Mouse (Mus musculus) adrenal gland, postnatal 14 days (tissue): ENCODE measurements around the gene Espn. TPM values are rescaled to one million over a fixed set of nuclear protein-coding genes. Genes with fewer than 3 reads are reported as not detected.
A peak's percentile ranks its signal among the peaks of the same experiment; 100 is the strongest.

Experiments
- DNase-seq: peaks from one replicate; pipeline ENCODE4 v3.0.0; 2021; ENCODE audit warnings: mixed read lengths
- long read RNA-seq, 2 experiments: library from polyadenylated mRNA; stranded (forward); transcript quantifications; one replicate each; pipeline ENCODE4 v2.0.0; 2021
- total RNA-seq: library from RNA; stranded (reverse); gene quantifications from 2 replicates; pipeline ENCODE4 v1.2.3, GENCODE M21; 2021

Gene Espn
- total RNA-seq, result 0.71 and 0.96 TPM in 2 replicates
- long read RNA-seq, experiment 1, result 0 reads
- long read RNA-seq, experiment 2, result 0 reads

DNA sequence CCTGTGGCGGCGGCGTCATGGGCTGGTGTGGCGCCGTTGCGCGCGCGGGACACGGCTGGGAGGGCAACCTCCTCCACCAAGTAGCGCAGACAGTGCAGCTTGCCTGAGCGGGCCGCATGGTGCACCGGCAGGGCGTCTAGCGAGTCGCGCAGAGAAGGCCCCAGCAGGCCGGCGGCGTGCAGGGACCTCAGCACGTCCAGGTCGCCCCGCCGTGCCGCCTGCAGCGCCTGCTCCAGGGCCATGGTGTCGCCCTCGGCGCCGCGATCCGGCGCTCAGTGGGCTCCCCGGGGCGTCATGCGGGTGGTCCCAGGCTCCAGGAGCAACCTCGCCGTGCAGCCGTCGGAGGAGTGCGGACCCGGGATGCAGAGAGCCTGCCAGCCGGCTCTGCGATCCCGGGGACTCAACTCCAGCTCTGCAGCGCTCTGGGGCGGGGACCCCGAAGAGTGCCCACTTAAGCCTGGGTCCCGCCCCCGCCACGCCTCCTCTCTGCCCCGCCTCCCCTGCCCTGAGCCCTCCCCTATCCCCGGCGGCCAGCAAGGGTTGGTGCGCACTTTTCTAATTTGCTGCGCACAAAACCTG lies at the start of gene Espn:
Gene Espn (minus strand): TSS at position 406 of the 579 bp plus-strand sequence.
- DNase-seq, result peak; percentile 80

- no peak for DNase-seq
Measured at GRCm38 (mm10) chr4:152201492-152201891, 49.3 kb upstream of the Espn start.

DNA sequence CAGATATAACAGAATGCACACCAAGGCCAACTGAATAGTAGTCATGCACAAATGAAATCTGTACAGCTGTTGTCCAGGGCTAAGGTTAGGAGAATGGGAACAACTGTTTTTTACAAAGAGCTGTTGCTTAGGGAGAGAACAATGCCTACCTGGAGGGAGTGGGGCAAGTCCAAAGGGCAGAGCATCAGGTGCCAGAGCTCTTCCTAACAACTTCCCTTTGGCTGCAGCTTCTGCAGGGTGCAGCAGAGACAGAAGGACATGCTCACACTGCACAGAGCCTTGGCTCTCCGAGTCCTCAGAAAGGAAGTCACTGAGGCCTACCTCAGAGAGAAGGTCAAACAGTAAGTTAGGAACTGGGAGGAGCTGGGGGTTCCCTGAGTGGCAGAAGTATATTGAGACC lies 47.4 kb upstream of the Espn start:
- DNase-seq, result no peak

DNA sequence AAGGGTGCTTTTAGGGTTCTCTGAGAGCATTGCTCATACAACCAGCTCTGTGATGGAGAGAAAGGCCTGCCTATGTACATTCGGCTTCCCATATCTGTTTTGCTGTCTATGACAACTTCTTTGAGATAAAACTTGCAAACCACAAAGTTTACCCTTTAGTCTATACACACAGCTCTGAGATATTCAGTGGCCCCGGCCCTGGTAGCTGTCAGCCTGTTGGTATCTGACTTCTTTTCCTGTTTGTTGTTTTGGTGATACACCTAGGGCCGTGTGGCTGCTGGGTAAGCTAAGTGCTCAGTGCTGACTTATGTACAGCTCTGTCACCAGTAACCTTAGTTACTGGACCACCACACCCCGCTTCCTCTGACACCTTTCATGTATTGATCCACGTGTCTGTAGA lies 45.4 kb upstream of the Espn start:
- no peak for DNase-seq

DNA sequence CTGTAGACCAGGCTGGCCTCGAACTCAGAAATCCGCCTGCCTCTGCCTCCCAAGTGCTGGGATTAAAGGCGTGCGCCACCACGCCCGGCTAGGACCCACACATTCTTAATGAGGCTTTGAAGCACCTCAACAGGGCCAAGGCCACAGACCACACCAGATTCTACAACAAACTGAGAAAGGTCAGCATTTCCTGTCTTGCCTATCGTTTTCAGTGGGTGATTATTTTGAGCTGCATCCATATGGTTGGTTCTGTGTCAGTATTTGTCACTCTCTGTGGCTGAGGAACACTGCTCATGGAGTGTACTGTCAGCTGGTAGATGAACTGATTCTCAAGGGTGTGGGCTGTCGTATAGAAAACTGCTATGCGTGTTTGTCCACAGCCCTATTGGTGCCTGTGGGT lies 44.1 kb upstream of the Espn start:
- no peak for DNase-seq

DNA sequence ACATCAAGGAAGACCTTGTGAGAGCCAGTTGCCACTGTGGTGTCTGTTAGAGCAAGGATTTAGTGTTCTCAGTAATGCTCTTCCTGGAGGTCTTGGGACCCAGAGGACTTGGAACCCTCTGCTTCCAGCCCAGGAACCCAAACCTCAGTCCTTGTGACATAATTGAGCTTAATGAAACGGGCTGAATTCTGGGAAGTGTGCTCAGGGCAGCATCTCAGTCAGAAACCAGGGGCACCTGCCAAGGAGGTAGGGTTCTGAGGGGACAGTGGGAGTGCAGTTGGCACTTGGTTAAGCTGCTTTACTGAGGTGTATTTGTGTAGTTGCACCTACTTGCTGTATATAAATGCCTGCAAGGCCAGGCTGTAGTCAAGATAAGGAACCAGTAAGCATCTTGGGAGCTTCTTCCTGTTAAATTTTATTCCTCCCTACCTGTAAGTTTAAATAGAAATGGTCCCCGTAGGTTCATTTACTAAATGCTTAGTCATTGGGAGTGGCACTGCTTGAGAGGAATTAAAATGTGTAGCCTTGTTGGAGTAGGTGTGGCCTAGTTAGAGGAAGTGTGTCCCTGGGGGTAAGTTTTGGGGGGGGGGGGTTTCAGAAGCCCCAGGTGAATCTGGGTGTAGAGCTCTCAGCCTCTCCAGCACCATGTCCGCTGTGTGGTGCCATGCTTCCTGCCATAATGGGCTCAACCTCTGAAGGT lies 42.5 kb upstream of the Espn start:
- no peak for DNase-seq

DNA sequence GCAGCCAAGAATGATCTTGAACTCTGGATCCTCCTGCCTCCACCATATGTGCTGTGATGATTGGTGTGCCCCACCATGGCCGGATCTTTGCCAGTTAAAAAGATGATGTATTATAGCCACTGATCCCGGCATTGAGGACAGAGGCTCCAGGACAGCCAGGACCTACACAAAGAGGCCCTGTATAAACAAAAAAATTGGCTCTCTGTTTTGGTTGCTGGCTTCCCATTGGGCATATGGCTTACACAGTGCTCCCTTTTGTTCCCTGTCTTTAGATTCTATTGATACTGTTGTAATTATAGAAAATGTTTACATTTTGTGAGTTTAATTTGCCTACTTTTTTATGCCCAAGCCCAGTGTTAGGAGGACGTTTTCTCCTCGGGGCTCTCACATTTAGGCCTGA lies 40.4 kb upstream of the Espn start:
- no peak for DNase-seq

DNA sequence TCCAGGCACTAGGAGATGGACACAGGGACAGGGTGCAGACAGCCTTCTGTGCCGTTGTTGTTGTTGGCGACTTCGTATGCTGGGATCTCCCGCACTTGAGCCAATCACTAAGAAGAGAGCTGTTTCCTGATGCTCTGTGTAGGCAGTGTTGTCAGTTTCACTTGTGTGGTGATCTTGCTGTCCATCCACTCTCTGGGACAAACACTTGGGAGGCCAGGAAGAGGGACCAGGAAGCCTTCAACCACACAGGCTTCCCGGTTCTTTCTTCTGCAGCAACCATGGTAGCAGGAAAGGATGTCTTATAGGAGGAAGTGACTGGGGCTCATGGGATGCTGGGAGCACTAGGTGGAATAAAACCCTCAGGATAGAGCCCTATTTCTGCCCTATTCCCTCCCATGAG lies 38.5 kb upstream of the Espn start:
- DNase-seq, result no peak

GRCm38 (mm10) chr4:152190096-152190653 lies 38.0 kb upstream of the Espn start:
- no peak for DNase-seq

DNA sequence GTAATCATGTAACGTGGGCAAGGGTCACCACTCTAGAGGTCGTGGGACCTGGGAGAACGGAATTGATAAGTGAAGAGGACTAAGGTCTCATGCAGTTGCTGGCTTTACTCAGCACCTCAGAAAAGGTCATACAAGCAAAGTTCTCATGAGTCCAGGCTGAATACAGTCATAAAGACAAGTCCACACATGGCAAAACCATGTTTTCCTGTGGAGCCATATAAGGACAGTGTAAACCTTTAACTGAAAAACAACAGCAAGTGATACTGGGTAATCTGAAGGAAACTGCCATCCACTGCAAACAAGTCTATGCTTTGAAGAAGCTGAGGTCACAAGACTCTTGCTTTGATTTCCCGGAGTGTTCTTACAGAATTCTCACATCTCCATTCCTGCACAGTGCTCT lies 37.5 kb upstream of the Espn start:
- no peak for DNase-seq

- no peak for DNase-seq
Measured at GRCm38 (mm10) chr4:152189071-152189470, 36.9 kb upstream of the Espn start.

DNA sequence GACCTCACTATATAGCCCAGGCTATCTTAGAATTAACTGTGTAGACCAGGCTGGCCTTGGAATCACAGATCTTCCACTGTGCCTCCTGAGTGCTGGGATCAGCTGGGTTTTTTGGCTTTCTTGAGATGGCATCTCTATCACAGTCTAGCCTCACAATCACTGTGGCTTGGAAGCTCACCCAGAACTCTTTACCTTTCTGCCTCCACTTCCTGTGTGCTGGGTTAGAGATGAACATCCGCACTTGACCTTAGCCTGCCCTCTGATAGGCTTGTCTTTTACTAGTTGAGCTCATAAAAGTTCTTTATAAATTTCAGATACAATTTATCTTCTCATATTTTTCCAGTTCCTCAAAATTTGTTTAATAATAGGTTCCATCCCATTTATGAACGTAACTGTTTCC lies 36.5 kb upstream of the Espn start:
- no peak for DNase-seq

GRCm38 (mm10) chr4:152187142-152187541 lies 35.0 kb upstream of the Espn start:
- no peak for DNase-seq

DNA sequence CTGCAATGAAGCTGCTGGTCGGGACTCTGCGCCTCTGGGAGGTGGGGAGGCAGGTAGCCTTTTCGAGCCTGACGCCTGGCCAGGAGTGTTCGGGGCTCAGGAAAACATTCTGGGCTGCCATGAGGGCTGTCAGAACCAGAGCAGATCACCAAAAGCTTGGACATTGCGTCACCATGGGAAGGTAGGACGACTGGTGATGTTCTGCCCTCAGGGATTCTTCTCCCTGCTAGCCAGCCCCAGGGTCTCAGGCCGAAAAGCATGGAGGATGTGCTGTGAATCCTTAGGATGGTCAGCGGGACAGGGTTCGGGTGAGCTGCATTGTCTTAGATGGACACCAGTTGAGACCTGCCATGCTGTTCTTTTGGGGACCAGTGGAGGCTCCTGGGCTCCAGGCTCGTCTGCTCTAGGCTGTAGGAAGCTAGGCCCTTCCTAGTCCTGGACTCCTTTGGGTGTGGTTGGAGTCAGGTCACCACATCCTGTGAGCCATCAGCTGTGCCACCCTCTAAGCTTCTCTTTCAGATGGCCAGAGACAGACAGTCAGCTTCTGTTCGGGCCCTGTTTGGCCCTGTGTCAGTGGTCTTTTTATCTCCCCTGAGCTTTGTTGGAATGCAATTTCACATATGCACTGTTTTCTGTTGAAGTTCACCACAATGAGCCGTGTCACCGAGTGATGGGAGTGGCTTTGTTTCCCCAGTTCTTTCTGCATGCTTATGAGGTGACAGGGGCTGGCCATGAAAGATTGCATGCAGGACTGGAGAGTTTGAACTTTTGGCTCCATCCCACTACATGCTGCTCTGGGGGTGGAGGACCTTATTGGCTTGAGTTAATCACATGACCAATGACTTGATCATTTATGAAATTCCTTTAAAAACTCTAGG lies 34.3 kb upstream of the Espn start:
- DNase-seq, result no peak

DNA sequence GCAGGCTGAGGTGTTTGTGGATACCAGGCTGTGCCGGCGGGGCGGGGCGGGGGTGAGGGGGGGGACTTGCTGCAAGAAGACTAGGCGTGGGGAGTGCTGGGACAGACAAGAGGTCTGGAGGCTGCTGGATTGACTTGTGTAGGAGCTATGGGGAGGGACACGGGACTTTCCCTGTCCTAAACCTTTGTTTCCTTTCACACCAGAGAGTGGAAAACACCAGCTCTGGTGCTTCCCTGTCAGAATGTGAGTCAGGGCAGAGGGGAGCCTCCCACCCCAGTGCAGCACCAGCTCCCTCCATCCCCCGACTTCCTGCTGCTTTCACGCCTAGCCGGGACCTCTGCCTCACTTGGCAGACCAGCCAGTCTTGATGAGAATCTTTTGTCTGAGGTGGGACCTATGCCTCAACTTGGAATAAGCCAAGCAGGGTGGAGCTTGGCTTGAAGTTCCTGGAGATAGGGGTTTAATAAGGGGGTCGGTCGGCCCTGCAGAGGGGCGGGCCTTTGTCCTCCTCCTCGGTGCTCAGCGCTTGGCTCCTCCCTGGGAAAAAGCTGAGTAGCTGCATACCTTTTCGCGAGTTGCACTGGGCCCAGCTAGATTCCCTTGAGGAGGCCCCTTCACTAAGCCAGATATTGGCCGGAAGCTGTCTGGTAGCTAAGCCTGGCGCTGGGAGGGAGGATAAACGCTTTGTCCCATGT lies 33.5 kb upstream of the Espn start:
- DNase-seq, result peak; percentile 39

- no peak for DNase-seq
Measured at GRCm38 (mm10) chr4:152185137-152185509, 33.0 kb upstream of the Espn start.

DNA sequence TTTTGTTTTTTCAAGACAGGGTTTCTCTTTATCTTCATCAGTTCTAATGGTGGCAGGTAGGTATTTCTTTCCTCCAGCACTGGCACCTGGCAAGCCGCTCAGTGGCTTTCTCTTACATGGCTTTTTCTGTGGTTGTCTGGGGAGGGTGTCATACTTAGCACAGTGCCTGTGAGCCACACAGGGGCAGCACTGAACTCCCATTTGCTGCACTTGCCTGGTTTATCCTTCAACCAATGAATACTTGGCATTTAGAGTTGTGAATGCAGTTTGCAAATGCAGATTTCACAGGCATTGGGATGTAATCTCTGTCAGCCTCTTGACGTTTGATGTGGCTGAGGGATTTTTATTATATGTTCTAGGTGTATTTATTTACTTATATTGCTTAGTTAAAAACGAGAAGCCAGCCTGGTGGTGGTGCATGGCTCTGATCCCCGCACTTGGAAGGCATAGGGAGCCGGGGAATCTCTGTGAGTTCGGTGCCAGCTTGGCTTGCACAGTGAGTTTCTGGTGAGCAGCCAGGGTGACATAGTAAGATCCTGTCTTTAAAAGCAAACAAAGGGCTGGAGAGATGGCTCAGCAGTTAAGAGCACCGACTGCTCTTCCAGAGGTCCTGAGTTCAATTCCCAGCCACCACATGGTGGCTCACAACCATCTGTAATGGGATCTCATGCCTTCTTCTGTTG lies 32.3 kb upstream of the Espn start:
- no peak for DNase-seq

- DNase-seq, result no peak
Measured at GRCm38 (mm10) chr4:152182205-152182604, 30.0 kb upstream of the Espn start.

- no peak for DNase-seq
Measured at GRCm38 (mm10) chr4:152179946-152180660, 27.9 kb upstream of the Espn start.

GRCm38 (mm10) chr4:152178916-152179705 lies 26.9 kb upstream of the Espn start:
- peak; percentile 61 for DNase-seq
